In the genomic region with DNA sequence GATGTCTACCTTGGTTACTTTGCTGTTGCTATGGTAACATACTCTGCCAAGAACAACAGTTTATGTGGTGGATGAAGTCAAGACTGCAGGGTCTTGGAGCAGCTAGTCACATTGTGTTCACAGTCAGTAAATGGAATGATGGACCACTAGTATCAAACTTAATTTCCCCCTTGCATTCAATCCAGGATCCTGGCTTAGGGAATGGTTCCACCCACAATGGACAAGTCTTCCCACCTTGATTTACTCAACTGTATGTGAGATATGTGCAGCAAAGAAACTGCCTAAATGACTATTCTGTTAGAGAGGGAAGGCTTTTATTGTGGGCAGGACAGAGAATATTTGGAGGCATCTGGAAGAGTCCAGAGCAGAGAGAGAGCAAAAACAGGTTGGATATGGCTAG, we compare ENCODE assay signal across 15 mouse cellular contexts.
"Had no signal": no experiment of that assay in that cellular context is flagged by ENCODE, and none has a peak within 500 bp of the region (broad histone marks: within the 10 kb centered on the region; RNA-seq: fewer than 3 reads in every experiment).

No protein-coding gene starts in this region.

- H3K9me3 ChIP-seq: neural tube, embryonic 13.5 days; neural tube, embryonic 15.5 days; stomach, embryonic 15.5 days had no signal

- H3K27me3 ChIP-seq: neural tube, embryonic 13.5 days; neural tube, embryonic 15.5 days; stomach, embryonic 15.5 days had no signal

- H3K9ac ChIP-seq: neural tube, embryonic 13.5 days; neural tube, embryonic 15.5 days; stomach, embryonic 15.5 days had no signal

- H3K36me3 ChIP-seq: neural tube, embryonic 15.5 days; stomach, embryonic 15.5 days had no signal

- DNase-seq: retina, postnatal 1 day; right cerebral cortex, adult 18-20 months; right cerebral cortex, postnatal 14 days; right cerebral cortex, postnatal 25 days; right cerebral cortex, postnatal 4 days; spleen, adult 18-20 months; thymus, adult 18-20 months; thymus, adult 2 months; thymus, postnatal 14 days; thymus, postnatal 25 days; thymus, postnatal 36 days; thymus, postnatal 4 days had no signal

- H3K4me1 ChIP-seq: neural tube, embryonic 13.5 days had no signal

- H3K4me3 ChIP-seq: neural tube, embryonic 13.5 days; neural tube, embryonic 15.5 days; stomach, embryonic 15.5 days had no signal

- H3K4me2 ChIP-seq: neural tube, embryonic 13.5 days; neural tube, embryonic 15.5 days; stomach, embryonic 15.5 days had no signal

- H3K27ac ChIP-seq: neural tube, embryonic 13.5 days; neural tube, embryonic 15.5 days; stomach, embryonic 15.5 days had no signal
